Mouse (Mus musculus) lung, postnatal 0 days (tissue): ENCODE data around the gene Exosc5. TPM values are rescaled to one million over a fixed set of nuclear protein-coding genes. Genes with fewer than 3 reads are reported as not detected.

ENCODE experiments used
- ATAC-seq: fragments of 200-750 bp; cut with Nextera tagmentation; 2 replicates; pipeline ENCODE4 v1.8.0; 2017; ENCODE audit warnings: moderate library complexity
- DNase-seq: peaks from one replicate; pipeline ENCODE4 v3.0.0-alpha.2; 2016; ENCODE audit warnings: low spot score
- H3K27ac ChIP-seq: fragments of 300-500 bp; sonication (generic); 2 replicates; pipeline ENCODE4 v1.5.1; 2014; ENCODE audit warnings: antibody characterized with exemption, mild to moderate bottlenecking, low read length, mixed read lengths
- H3K27me3 ChIP-seq: fragments of 300-500 bp; sonication (generic); replicated peaks from 2 replicates; pipeline ENCODE4 v1.6.1; 2014; ENCODE audit warnings: low read length, mixed read lengths; ENCODE audit not compliant: insufficient read depth
- H3K36me3 ChIP-seq: fragments of 300-500 bp; sonication (generic); 2 replicates; pipeline ENCODE4 v1.6.1; 2014; ENCODE audit warnings: low read length, mixed read lengths; ENCODE audit not compliant: insufficient read depth
- H3K4me1 ChIP-seq: fragments of 300-500 bp; sonication (generic); 2 replicates; pipeline ENCODE4 v1.6.1; 2014; ENCODE audit warnings: antibody characterized with exemption, low read depth, low read length, mixed read lengths; ENCODE audit not compliant: insufficient read depth
- H3K4me2 ChIP-seq: fragments of 300-500 bp; sonication (generic); replicated peaks from 2 replicates; pipeline ENCODE4 v1.6.1; 2014; ENCODE audit warnings: low read depth, mild to moderate bottlenecking, low read length, moderate library complexity, mixed read lengths
- H3K4me3 ChIP-seq: fragments of 300-500 bp; sonication (generic); 2 replicates; pipeline ENCODE4 v1.5.1; 2014; ENCODE audit warnings: low read depth, low read length
- H3K9ac ChIP-seq: fragments of 300-500 bp; sonication (generic); replicated peaks from 2 replicates; pipeline ENCODE4 v1.6.1; 2014; ENCODE audit warnings: low read depth, mild to moderate bottlenecking
- H3K9me3 ChIP-seq: fragments of 300-500 bp; sonication (generic); 2 replicates; pipeline ENCODE4 v1.6.1; 2016; ENCODE audit warnings: low read length, mixed read lengths
- CTCF ChIP-seq: IDR thresholded peaks from 2 replicates; pipeline ENCODE4 v1.5.1; 2016; ENCODE audit warnings: antibody characterized with exemption, mild to moderate bottlenecking
- EP300 ChIP-seq: IDR thresholded peaks from 2 replicates; pipeline ENCODE4 v1.6.1; 2016; ENCODE audit warnings: antibody characterized with exemption, mild to moderate bottlenecking, control low read depth
- WGBS: fragments of 180-500 bp; shearing (Covaris S2); extraction: QIAGEN DNeasy Blood & Tissue Kit; methylation state at CpG from one replicate; pipeline ENCODE4 v1.1.7; 2014; 5-methylcytosine and 5-hydroxymethylcytosine counted together
- polyA plus RNA-seq: library from polyadenylated mRNA; unstranded; fragments of >200 nt; fragmentation: Nextera tagmentation; extraction: Ambion mirVana; gene quantifications from 2 replicates; pipeline ENCODE4 v1.2.1, GENCODE M21; 2015

The Exosc5 gene
- polyA plus RNA-seq, 1 experiment from 2014 or later = 49.7 TPM

DNA sequence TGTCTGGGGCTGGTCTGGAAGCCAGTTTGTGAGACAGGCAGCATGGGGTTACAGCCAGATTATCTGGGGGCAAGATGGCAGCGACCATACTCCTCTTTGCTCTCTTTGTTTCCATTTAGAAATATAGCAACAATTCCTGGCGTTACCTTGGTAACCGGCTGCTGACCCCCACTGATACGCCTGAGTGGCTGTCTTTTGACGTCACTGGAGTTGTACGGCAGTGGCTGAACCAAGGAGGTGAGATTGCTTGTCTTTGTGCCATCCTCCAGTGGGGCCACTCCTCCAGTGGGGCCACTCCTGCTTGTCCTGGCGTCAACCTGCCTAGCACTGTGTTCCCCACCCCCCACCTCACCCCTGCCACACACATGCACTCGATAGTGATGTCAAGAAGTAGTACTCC lies 35.1 kb downstream of the Exosc5 start:
- ATAC-seq (no peak), DNase-seq (no peak)
- H3K4me1 ChIP-seq = peaks cover 5% of the 10 kb centered on the region
- H3K9me3 ChIP-seq = no peaks in the 10 kb centered on the region
- H3K4me3 ChIP-seq = no peak overlapping the region
- H3K4me2 ChIP-seq = no peak overlapping the region
- peaks cover 22% of the 10 kb centered on the region; the same call in 1 of the 2 replicates for H3K36me3 ChIP-seq
- no peaks in the 10 kb centered on the region for H3K27me3 ChIP-seq
- no peak overlapping the region for H3K9ac ChIP-seq
- TF ChIP-seq CTCF (no peak), EP300 (no peak)
- no peak overlapping the region for H3K27ac ChIP-seq
- WGBS = 62% methylated on average over 8 of the region's 8 CpGs

DNA sequence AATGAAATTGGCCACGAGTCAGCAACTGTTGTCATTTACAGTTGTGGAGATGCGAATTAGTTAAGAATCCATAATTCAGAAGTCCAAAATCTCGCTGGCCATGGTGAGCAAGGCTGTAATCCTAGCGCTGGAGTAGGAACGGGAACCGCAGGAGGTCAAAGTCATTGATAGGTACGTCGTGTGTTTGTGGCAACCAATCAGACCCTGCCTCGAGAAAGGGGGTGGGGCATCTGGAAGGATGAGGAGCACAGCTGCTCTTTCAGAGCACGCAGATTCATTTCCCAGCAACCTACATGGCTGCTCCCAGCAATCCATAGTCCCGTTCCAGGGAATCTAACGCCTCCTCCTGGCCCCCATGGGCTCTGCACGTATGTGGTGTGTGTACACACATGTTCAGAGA lies 40.9 kb downstream of the Exosc5 start:
- Histone ChIP-seq H3K27me3 (no peaks in the 10 kb centered on the region), H3K9me3 (no peaks in the 10 kb centered on the region), H3K4me2 (no peak overlapping the region), H3K36me3 (peaks cover 19% of the 10 kb centered on the region; the same call in 1 of the 2 replicates), H3K27ac (no peak overlapping the region), H3K4me3 (no peak overlapping the region), H3K4me1 (no peaks in the 10 kb centered on the region), H3K9ac (no peak overlapping the region)
- ATAC-seq (no peak), DNase-seq (no peak)
- no peak for TF ChIP-seq EP300
- peak; percentile 17; the same call in 1 of the 2 replicates for TF ChIP-seq CTCF
- WGBS = 63% methylated on average over 13 of the region's 13 CpGs

DNA sequence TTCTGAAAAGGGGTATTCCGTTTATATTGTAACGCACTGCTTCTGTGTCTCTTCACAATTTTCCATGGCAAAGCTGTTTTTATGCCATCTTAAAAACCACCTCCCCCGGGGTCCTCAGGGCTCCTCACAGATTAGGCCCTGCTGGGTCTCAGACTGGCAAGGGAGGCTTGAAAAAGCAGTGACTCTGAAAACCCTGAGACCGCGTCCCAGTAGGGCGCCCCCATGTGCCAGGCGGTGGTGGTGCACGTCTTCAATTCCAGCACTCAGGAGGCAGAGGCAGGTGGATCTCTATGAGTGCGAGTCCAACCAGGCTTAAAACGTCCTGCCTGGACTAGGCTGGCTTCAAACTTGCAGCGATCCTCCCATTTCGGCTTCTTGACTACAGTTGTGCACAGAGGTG lies 41.8 kb downstream of the Exosc5 start:
- WGBS = 79% methylated on average over 12 of the region's 12 CpGs
- DNase-seq (no peak), ATAC-seq (no peak)
- Histone ChIP-seq H3K4me3 (no peak overlapping the region), H3K9ac (no peak overlapping the region), H3K27me3 (no peaks in the 10 kb centered on the region), H3K36me3 (peaks cover 18% of the 10 kb centered on the region; the same call in 1 of the 2 replicates), H3K4me1 (no peaks in the 10 kb centered on the region), H3K27ac (no peak overlapping the region), H3K4me2 (no peak overlapping the region), H3K9me3 (no peaks in the 10 kb centered on the region)
- TF ChIP-seq CTCF = peak; percentile 47
- TF ChIP-seq EP300 = no peak

DNA sequence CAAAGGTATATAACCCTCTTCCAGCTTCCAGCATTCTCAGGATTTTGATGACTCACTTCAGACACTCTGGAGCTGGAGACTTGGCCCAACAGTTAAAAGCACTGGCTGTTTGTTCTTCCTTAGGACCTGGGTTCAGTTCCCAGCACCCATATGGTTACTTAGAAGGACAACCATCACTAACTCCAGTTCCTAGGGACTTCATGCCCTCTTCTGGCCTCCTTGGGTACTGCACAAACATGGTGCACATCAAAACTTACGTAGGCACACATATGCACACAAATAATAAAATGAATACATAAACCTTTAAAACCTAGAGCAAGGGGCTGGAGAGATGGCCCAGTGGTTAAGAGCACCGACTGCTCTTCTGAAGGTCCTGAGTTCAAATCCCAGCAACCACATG lies 43.4 kb downstream of the Exosc5 start:
- no peak overlapping the region for H3K9ac ChIP-seq
- H3K36me3 ChIP-seq = 0 out of 2 replicates have a peak, but pooled peaks cover 7% of the 10 kb centered on the region
- DNase-seq (no peak), ATAC-seq (no peak)
- no peaks in the 10 kb centered on the region for H3K9me3 ChIP-seq
- no peaks in the 10 kb centered on the region for H3K27me3 ChIP-seq
- peaks cover 7% of the 10 kb centered on the region for H3K4me1 ChIP-seq
- no peak overlapping the region for H3K4me3 ChIP-seq
- no peak overlapping the region for H3K27ac ChIP-seq
- H3K4me2 ChIP-seq = no peak overlapping the region
- 96% methylated on average over 2 of the region's 2 CpGs for WGBS
- peak; percentile 48 for TF ChIP-seq CTCF
- TF ChIP-seq EP300 = no peak

DNA sequence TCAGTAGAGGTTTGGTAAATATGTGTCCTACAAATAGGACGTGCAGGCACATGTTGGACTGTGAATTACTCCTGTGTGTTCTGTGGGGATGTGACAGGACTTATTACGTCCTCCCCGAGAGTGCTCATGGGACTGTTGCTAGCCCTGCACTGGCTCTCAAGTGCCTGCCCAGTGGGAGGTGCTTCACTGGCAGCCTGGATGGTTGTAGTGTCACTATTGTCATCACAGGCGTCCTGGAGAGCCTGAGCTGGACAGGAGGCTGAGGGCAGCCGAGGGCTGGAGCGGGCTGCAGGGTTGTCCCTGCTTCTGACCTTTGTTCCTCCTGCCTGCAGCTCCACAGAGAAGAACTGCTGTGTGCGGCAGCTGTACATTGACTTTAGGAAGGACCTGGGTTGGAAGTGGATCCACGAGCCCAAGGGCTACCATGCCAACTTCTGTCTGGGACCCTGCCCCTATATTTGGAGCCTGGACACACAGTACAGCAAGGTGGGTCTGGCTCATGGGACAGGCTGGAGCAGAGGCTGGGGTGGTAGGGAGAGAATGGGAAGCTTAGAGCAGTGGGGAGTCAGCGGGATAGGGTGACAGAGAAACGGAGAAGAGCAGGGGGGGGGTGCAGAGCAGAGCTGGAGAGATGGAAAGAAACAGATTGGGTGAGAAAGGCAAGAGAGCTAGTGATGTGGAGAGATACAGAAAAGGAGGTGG lies 45.0 kb downstream of the Exosc5 start:
- 37% methylated on average over 10 of the region's 10 CpGs for WGBS
- no peak overlapping the region for H3K4me3 ChIP-seq
- H3K9ac ChIP-seq = no peak overlapping the region
- 0 out of 2 replicates have a peak, but pooled peaks cover 3% of the 10 kb centered on the region for H3K36me3 ChIP-seq
- DNase-seq (no peak), ATAC-seq (no peak)
- TF ChIP-seq EP300 (no peak), CTCF (no peak)
- no peaks in the 10 kb centered on the region for H3K27me3 ChIP-seq
- no peaks in the 10 kb centered on the region for H3K9me3 ChIP-seq
- peaks cover 7% of the 10 kb centered on the region for H3K4me1 ChIP-seq
- H3K27ac ChIP-seq = no peak overlapping the region
- no peak overlapping the region for H3K4me2 ChIP-seq

DNA sequence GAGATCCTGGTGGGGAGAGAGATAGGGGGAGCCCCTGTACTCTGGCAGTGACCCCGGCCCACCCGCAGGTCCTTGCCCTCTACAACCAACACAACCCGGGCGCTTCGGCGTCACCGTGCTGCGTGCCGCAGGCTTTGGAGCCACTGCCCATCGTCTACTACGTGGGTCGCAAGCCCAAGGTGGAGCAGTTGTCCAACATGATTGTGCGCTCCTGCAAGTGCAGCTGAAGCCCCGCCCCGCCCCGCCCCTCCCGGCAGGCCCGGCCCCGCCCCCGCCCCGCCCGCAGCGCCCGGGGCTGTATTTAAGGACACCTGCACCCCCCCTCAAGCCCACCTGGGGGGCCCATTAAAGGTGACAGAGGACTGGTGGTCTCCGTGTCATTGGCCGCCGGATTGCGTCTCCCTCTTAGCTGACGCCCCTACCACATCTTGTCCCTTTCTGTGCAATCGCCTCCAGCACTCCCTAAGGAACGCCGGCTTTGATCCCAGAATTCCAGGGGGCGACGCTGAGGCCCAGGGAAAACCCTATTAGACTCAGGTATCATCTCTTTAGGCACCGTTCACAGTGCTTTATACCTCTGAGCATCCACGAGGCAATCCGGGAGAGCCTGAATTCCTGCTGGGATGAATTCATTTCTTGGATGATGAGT lies 45.9 kb downstream of the Exosc5 start:
- H3K9me3 ChIP-seq = no peaks in the 10 kb centered on the region
- H3K36me3 ChIP-seq = 0 out of 2 replicates have a peak, but pooled peaks cover 2% of the 10 kb centered on the region
- peaks cover 7% of the 10 kb centered on the region for H3K4me1 ChIP-seq
- no peak overlapping the region for H3K4me3 ChIP-seq
- no peaks in the 10 kb centered on the region for H3K27me3 ChIP-seq
- peak overlapping the region; percentile 51; the same call in 1 of the 2 replicates for H3K27ac ChIP-seq
- no peak overlapping the region for H3K9ac ChIP-seq
- 23% methylated on average over 30 of the region's 37 CpGs for WGBS
- DNase-seq (no peak), ATAC-seq (no peak)
- TF ChIP-seq EP300 (no peak), CTCF (peak; percentile 15; the same call in 1 of the 2 replicates)
- H3K4me2 ChIP-seq = no peak overlapping the region
